Mouse (Mus musculus): ENCODE data around the gene Olfr749. TPM values are rescaled to one million over a fixed set of nuclear protein-coding genes. Genes with fewer than 3 reads are reported as not detected.
"Not testable (repeated sequence)": the region's sequence is repeated elsewhere in the genome, so short reads cannot be mapped to it uniquely, and the experiment has no call there.

Olfr749 gene
- total and polyA plus RNA-seq, 3 experiments, result not detected

GRCm38 (mm10) chr14:50741584-50741983, 3.3 kb downstream of the Olfr749 start:
- TF ChIP-seq MAZ (IDR thresholded peaks at IDR 0.05; ENCODE audit: low read depth, low read length), result no peak
- no peak for TF ChIP-seq POLR2A (IDR thresholded peaks at IDR 0.05; ENCODE audit: low read depth, low read length)
- TF ChIP-seq IRF4 (IDR thresholded peaks at IDR 0.05; ENCODE audit: low read depth, low read length), result no peak
- TF ChIP-seq NELFE (IDR thresholded peaks at IDR 0.05; ENCODE audit: low read depth, low read length), result no peak
- TF ChIP-seq PAX5 (IDR thresholded peaks at IDR 0.05; ENCODE audit: low read length), result no peak
- no peak for TF ChIP-seq ETS1 (conservative IDR thresholded peaks at IDR 0.05; ENCODE audit: low read depth, low read length)
- TF ChIP-seq NRF1 (IDR thresholded peaks at IDR 0.05; ENCODE audit: low read depth, low read length), result no peak
- TF ChIP-seq GABPA (IDR thresholded peaks at IDR 0.05; ENCODE audit: insufficient replicate concordance, low read depth, low read length), result no peak
- no peak for TF ChIP-seq ZC3H11A (IDR thresholded peaks at IDR 0.05; ENCODE audit: low read depth, low read length)
- TF ChIP-seq EP300 (IDR thresholded peaks at IDR 0.05; ENCODE audit: low read length), result no peak
- no peak for TF ChIP-seq POLR2AphosphoS2 (IDR thresholded peaks at IDR 0.05; ENCODE audit: low read depth, low read length)
- TF ChIP-seq USF2 (conservative IDR thresholded peaks at IDR 0.05; ENCODE audit: low read depth, low read length), result no peak
- no peak for TF ChIP-seq UBTF (IDR thresholded peaks at IDR 0.05; ENCODE audit: low read depth, low read length)
- TF ChIP-seq MAX (IDR thresholded peaks at IDR 0.05; ENCODE audit: low read length), result no peak
- no peak for TF ChIP-seq CHD2 (IDR thresholded peaks at IDR 0.05; ENCODE audit: low read length)
- no peaks in the 10 kb centered on the region for H3K36me3 ChIP-seq (replicated peaks in 1 of 2; ENCODE audit: control insufficient read depth in 1 of 2, insufficient read depth in 1 of 2, low read length in 1 of 2)
- H3K4me2 ChIP-seq (ENCODE audit: insufficient read depth, low read depth, poor library complexity, severe bottlenecking), result no peak overlapping the region
- no peaks in the 10 kb centered on the region for H3K4me1 ChIP-seq (ENCODE audit: control insufficient read depth in 1 of 2, insufficient read depth in 2 of 2)
- in situ Hi-C loops (cut with MboI; ENCODE audit: low pct_ligation_motif_present, low pct_unique_long_range_greater_than_20kb, low sequenced_read_pairs), result no loop called here
- DNase-seq (ENCODE audit: extremely low read depth), result no peak
- H3K27ac ChIP-seq (ENCODE audit: insufficient read depth, low read depth), result no peak overlapping the region
- H3K9ac ChIP-seq (ENCODE audit: insufficient read depth, low read depth), result no peak overlapping the region
- no peaks in the 10 kb centered on the region for H3K79me2 ChIP-seq (replicated peaks; ENCODE audit: control insufficient read depth, extremely low read depth, insufficient read depth, poor library complexity, severe bottlenecking)
- dilution Hi-C loops (cut with MboI; ENCODE audit: extremely low pct_ligation_motif_present, extremely low pct_unique_long_range_greater_than_20kb, low sequenced_read_pairs), result no loop called here
- peaks cover 7% of the 10 kb centered on the region for H3K27me3 ChIP-seq (replicated peaks)
- H3K4me3 ChIP-seq (replicated peaks in 1 of 3; ENCODE audit: low read depth in 2 of 3, low read length in 2 of 3, poor library complexity in 1 of 3), result no peak overlapping the region
- H3K9me3 ChIP-seq (replicated peaks; ENCODE audit: low read length), result no peaks in the 10 kb centered on the region

- Histone ChIP-seq H3K36me3 (replicated peaks in 1 of 2; ENCODE audit: control insufficient read depth in 1 of 2, insufficient read depth in 1 of 2, low read length in 1 of 2) (no peaks in the 10 kb centered on the region), H3K4me2 (ENCODE audit: insufficient read depth, low read depth, poor library complexity, severe bottlenecking) (no peak overlapping the region), H3K9ac (ENCODE audit: insufficient read depth, low read depth) (no peak overlapping the region), H3K4me1 (ENCODE audit: control insufficient read depth in 1 of 2, insufficient read depth in 2 of 2) (no peaks in the 10 kb centered on the region), H3K27ac (ENCODE audit: insufficient read depth, low read depth) (no peak overlapping the region), H3K4me3 (replicated peaks in 1 of 3; ENCODE audit: low read depth in 2 of 3, low read length in 2 of 3, poor library complexity in 1 of 3) (no peak overlapping the region), H3K9me3 (replicated peaks; ENCODE audit: low read length) (no peaks in the 10 kb centered on the region), H3K79me2 (replicated peaks; ENCODE audit: control insufficient read depth, extremely low read depth, insufficient read depth, poor library complexity, severe bottlenecking) (no peaks in the 10 kb centered on the region), H3K27me3 (replicated peaks) (peaks cover 9% of the 10 kb centered on the region)
- TF ChIP-seq CTCF (conservative IDR thresholded peaks at IDR 0.05 in 1 of 2, IDR thresholded peaks at IDR 0.05 in 1 of 2; ENCODE audit: low read depth in 2 of 2, low read length in 2 of 2) (no peak), ELF1 (IDR thresholded peaks at IDR 0.05; ENCODE audit: low read depth, low read length) (no peak), HCFC1 (IDR thresholded peaks at IDR 0.05; ENCODE audit: low read depth, low read length) (no peak), ETS1 (conservative IDR thresholded peaks at IDR 0.05; ENCODE audit: low read depth, low read length) (no peak)
- no peak for DNase-seq (ENCODE audit: extremely low read depth)
- in situ Hi-C loops (cut with MboI; ENCODE audit: low pct_ligation_motif_present, low pct_unique_long_range_greater_than_20kb, low sequenced_read_pairs) (no loop called here), dilution Hi-C loops (cut with MboI; ENCODE audit: extremely low pct_ligation_motif_present, extremely low pct_unique_long_range_greater_than_20kb, low sequenced_read_pairs) (no loop called here)
Observed at GRCm38 (mm10) chr14:50740334-50740733, 4.6 kb downstream of the Olfr749 start.

- H3K9me3 ChIP-seq (replicated peaks; ENCODE audit: low read length); H3K36me3 ChIP-seq (replicated peaks in 1 of 2; ENCODE audit: control insufficient read depth in 1 of 2, insufficient read depth in 1 of 2, low read length in 1 of 2); DNase-seq (ENCODE audit: extremely low read depth); H3K4me1 ChIP-seq (ENCODE audit: control insufficient read depth in 1 of 2, insufficient read depth in 2 of 2); dilution Hi-C loops (cut with MboI; ENCODE audit: extremely low pct_ligation_motif_present, extremely low pct_unique_long_range_greater_than_20kb, low sequenced_read_pairs); in situ Hi-C loops (cut with MboI; ENCODE audit: low pct_ligation_motif_present, low pct_unique_long_range_greater_than_20kb, low sequenced_read_pairs); H3K79me2 ChIP-seq (replicated peaks; ENCODE audit: control insufficient read depth, extremely low read depth, insufficient read depth, poor library complexity, severe bottlenecking); H3K4me3 ChIP-seq (replicated peaks in 1 of 3; ENCODE audit: low read depth in 2 of 3, low read length in 2 of 3, poor library complexity in 1 of 3); H3K4me2 ChIP-seq (ENCODE audit: insufficient read depth, low read depth, poor library complexity, severe bottlenecking); H3K9ac ChIP-seq (ENCODE audit: insufficient read depth, low read depth); H3K27ac ChIP-seq (ENCODE audit: insufficient read depth, low read depth); H3K27me3 ChIP-seq (replicated peaks): not testable (repeated sequence)
Observed at GRCm38 (mm10) chr14:50722371-50722770, 22.5 kb downstream of the Olfr749 start.

GRCm38 (mm10) chr14:50719875-50720274, 25.0 kb downstream of the Olfr749 start:
- H3K9me3 ChIP-seq (replicated peaks; ENCODE audit: low read length); H3K27me3 ChIP-seq (replicated peaks); H3K9ac ChIP-seq (ENCODE audit: insufficient read depth, low read depth); H3K79me2 ChIP-seq (replicated peaks; ENCODE audit: control insufficient read depth, extremely low read depth, insufficient read depth, poor library complexity, severe bottlenecking); DNase-seq (ENCODE audit: extremely low read depth); H3K36me3 ChIP-seq (replicated peaks in 1 of 2; ENCODE audit: control insufficient read depth in 1 of 2, insufficient read depth in 1 of 2, low read length in 1 of 2); H3K4me1 ChIP-seq (ENCODE audit: control insufficient read depth in 1 of 2, insufficient read depth in 2 of 2); H3K4me3 ChIP-seq (replicated peaks in 1 of 3; ENCODE audit: low read depth in 2 of 3, low read length in 2 of 3, poor library complexity in 1 of 3); H3K27ac ChIP-seq (ENCODE audit: insufficient read depth, low read depth); dilution Hi-C loops (cut with MboI; ENCODE audit: extremely low pct_ligation_motif_present, extremely low pct_unique_long_range_greater_than_20kb, low sequenced_read_pairs); H3K4me2 ChIP-seq (ENCODE audit: insufficient read depth, low read depth, poor library complexity, severe bottlenecking); in situ Hi-C loops (cut with MboI; ENCODE audit: low pct_ligation_motif_present, low pct_unique_long_range_greater_than_20kb, low sequenced_read_pairs): not testable (repeated sequence)
